Mouse (Mus musculus): ENCODE measurements around the gene Krt14.
A peak's percentile ranks its signal among the peaks of the same experiment; 100 is the strongest.

Krt14 gene

DNA sequence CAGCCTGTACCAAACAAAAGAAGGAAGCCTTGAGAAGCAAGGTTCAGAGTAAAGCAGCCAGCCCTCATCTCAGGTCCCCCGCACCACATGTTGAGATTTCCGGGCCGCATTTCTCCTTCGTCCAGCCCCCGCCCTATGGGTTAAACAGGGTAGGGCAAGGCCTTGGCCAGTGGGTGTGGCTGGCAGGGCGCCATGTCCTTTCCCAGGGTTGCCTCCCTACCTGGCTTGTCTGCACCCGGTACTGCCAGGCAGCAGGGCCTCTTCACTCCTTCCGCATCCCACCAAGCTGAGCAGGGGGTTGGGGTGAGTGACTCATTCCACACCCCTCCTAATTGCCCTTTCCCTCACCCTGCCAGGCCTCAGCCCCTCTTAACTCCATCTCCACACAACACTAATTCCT, 39.3 kb downstream of the Krt14 start:
- no peak for DNase-seq (ENCODE audit: low read depth, low spot score)

DNA sequence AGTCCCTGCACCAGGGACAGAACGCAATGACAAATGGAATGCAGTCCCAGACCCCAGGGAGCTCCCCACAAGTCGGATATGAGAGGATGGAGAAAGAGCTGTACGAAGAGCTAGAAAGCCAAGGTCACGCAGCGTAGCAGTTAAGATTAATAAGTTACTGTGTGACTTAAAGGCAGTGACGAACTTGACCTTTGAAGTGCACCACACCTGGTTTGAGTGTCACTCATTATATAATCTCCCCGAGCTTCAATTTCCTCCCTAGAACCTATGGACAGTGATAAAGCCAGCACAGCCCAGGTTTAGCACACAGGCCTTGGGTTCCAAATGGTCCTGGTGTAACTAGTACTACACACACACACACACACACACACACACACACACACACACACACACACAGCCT, 43.0 kb downstream of the Krt14 start:
- no peak for DNase-seq (ENCODE audit: low read depth, low spot score)

DNA sequence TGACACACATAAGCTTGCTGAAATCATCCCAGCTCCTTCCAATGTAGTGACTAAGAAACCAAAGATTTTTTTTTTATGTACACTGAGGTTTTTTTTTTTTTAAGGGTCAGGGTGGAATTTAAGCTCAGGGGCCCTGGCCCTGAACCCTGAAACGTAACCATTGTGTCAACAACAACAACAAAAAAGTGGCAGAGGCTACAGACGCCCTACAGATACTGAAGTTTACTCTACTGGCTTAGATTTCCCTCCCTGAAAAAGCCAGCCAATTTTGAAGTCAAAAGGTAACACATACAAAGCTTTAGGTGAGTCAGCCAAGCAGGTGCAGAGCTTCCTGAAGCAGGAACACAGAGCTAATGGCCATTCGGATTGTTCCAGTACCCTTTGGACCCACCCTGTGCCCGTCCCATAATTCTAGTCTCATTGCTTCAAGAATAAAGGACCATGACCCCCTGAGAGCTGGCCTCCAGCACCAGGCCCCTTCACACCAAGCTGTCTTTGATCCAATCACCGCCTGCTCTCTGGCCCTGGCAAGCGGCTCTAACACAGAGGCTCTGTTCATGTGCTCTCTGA, 49.4 kb downstream of the Krt14 start:
- DNase-seq (ENCODE audit: low read depth, low spot score) = no peak

DNA sequence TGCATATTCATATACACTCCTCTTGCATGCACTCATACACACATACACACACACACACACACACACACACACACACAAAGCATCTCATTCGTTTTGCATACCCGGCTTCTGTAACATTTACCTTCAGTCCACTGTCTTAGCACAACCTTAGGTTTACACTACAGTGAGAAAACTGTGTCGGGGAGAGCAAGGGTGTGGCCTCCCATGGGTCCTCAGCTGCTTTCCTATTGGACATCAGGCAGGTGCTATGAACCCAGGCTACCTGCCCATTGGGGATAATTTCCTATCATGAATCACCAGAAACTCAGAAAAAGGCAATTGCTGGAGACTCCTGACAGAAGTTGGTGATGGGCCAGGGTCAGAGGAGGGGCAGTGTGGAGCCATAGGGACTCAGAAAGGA, 50.0 kb downstream of the Krt14 start:
- DNase-seq (ENCODE audit: low read depth, low spot score) = no peak

DNA sequence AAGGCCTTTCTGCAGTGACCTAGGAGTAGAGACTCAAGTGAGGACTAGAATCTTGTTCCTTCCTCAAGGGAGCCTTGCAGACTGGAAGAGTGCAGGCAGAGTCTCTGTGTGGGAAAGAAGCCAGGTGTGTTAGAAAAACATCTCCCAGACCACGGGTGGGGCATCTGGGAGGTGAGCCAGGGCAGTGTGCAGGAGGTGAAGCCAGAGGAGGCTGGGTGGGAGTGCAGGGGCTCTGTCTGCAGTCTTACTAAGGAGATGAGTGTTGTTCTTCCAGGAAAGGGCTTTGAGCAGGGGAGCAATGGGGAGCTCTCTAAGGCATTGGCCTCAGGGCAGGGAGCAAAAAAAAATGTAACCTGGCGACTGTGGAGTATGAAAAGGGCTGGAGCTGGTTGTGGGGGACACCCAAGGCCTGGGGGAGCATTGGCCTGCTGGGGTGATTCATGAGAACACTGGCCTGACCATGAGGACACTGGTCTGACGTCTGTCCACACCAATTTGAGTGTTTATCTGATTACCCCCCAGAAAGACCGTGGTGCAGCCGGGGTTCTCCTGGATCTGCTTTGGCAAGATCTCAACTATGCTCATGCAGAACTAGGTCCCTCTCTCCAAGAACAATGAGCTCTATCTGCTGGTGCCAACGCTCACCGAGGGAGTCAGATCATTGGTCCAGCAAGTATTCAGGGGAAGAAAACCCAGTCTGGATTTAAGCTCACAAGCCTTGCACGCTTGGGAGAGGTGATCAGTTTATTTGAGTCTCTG, 51.7 kb downstream of the Krt14 start:
- peak; percentile 53 for DNase-seq (ENCODE audit: low read depth, low spot score)
